Mouse (Mus musculus): ENCODE measurements around the gene Gm20388. TPM values are rescaled to one million over a fixed set of nuclear protein-coding genes. Genes with fewer than 3 reads are reported as not detected.
"Not testable (repeated sequence)": the region's sequence is repeated elsewhere in the genome, so short reads cannot be mapped to it uniquely, and the experiment has no call there.

Gm20388 gene
- polyA plus RNA-seq, 1 experiment, result 23.9 TPM

DNA sequence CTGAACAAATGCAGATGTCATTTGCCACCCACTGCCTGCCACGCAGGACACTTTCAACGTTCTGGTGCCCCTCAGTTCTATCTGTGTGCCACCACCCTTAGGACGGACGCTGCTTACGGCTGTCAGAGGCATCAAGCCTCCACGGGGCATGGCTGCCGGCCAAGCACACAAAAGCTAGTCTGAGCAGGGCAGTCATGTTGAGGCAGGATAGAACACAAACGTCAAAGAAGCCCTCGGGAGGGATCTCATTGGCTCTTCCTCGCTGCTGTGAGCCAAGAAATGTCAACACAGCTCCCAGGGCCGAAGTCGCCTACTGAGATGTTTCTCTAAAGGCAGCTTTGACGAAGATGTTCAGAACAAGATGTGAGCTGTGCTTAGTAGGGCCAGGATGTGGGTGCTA is 867.1 kb downstream of the Gm20388 start:
- H3K4me1 ChIP-seq (ENCODE audit: control insufficient read depth, insufficient read depth, low read length), result no peaks in the 10 kb centered on the region
- TF ChIP-seq POLR2A (IDR thresholded peaks at IDR 0.05; ENCODE audit: extremely low read depth, insufficient read depth, low read length) (no peak), CTCF (IDR thresholded peaks at IDR 0.05; ENCODE audit: extremely low read depth, insufficient read depth, low read length) (no peak)
- H3K4me3 ChIP-seq (ENCODE audit: insufficient read depth, low read length), result no peak overlapping the region
- H3K27ac ChIP-seq (ENCODE audit: insufficient read depth, low read length), result no peak overlapping the region

DNA sequence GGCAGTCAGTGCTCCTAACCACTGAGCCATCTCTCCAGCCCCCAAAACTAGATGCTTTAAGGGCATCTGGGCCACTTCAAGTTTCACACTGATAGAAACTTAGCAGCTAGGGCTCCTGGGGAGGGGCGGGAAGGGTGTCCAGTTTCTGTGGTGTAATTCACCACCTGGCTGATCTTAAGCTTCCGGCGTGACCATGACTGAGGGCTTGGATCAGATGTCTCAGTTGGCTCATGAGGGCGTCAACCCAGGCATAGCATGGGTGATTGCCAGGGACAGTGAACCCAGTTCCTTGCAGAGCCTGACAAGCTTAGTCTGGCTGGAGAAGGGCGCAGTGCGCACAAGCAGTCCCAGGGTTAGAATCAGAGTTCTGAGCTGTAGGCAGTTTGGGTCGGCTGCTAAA is 868.5 kb downstream of the Gm20388 start:
- Histone ChIP-seq H3K27ac (ENCODE audit: insufficient read depth, low read length) (no peak overlapping the region), H3K4me1 (ENCODE audit: control insufficient read depth, insufficient read depth, low read length) (no peaks in the 10 kb centered on the region), H3K4me3 (ENCODE audit: insufficient read depth, low read length) (no peak overlapping the region)
- TF ChIP-seq CTCF (IDR thresholded peaks at IDR 0.05; ENCODE audit: extremely low read depth, insufficient read depth, low read length) (no peak), POLR2A (IDR thresholded peaks at IDR 0.05; ENCODE audit: extremely low read depth, insufficient read depth, low read length) (no peak)

DNA sequence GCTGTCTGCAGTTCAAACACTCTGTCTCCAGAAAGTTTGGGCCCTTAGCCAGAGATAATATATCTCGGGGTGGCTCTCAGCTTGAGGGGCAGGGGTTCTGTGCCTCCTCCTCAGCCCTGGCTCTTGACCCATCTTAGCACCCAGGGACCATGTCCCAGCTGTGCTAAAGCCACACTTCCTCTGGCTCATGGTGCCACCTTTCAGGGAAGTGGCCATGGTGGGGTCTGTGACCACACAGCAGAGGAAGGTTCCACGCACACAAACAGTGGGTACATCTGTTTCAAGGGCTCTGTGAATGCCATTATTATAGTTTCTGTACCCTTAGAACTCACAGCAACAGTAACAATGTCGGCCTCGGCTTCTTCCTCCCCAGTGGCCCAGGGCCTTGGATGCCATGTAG is 873.1 kb downstream of the Gm20388 start:
- Histone ChIP-seq H3K27ac (ENCODE audit: insufficient read depth, low read length) (no peak overlapping the region), H3K4me1 (ENCODE audit: control insufficient read depth, insufficient read depth, low read length) (no peaks in the 10 kb centered on the region), H3K4me3 (ENCODE audit: insufficient read depth, low read length) (no peak overlapping the region)
- TF ChIP-seq CTCF (IDR thresholded peaks at IDR 0.05; ENCODE audit: extremely low read depth, insufficient read depth, low read length) (no peak), POLR2A (IDR thresholded peaks at IDR 0.05; ENCODE audit: extremely low read depth, insufficient read depth, low read length) (no peak)

DNA sequence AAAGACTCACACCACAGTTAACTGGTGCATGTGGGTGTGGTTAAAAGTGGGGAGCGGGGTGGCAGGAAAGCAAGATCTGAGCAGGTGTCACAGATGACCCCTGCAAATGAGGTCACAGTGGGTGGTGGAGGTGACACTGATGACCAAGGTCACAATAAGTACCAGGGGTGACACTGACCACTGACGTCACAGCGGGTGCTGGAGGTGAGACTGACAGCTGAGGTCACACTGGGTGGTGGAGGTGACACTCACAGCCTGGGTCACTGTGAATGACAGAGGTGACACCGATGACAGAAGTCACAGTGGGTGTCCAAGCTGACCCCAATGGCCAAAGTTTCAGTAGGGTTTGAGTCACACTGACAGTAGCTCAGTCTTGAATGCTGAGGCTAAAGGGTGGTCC is 876.1 kb downstream of the Gm20388 start:
- Histone ChIP-seq H3K4me3 (ENCODE audit: insufficient read depth, low read length) (no peak overlapping the region), H3K27ac (ENCODE audit: insufficient read depth, low read length) (no peak overlapping the region), H3K4me1 (ENCODE audit: control insufficient read depth, insufficient read depth, low read length) (no peaks in the 10 kb centered on the region)
- TF ChIP-seq CTCF (IDR thresholded peaks at IDR 0.05; ENCODE audit: extremely low read depth, insufficient read depth, low read length), result no peak
- TF ChIP-seq POLR2A (IDR thresholded peaks at IDR 0.05; ENCODE audit: extremely low read depth, insufficient read depth, low read length), result no peak

DNA sequence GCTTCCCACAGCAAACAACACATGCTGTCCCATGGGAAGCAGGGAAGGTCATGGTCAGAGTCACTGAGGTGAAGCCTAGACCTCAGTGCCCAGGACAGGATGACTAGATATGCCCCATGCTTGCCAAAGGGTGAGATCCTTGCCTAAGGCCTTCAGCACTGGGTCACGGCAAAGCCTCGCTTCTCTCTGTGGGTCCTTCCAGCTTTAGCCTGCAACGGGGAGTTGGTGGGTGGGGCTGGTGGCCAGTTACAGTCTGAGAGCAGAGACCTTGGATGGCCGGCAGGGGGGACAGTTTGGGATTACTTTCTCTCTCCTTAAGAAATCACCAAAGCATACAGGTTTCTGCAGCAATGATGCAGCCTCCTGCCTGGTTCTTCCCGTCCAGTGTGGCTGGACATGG is 877.0 kb downstream of the Gm20388 start:
- Histone ChIP-seq H3K4me3 (ENCODE audit: insufficient read depth, low read length) (no peak overlapping the region), H3K4me1 (ENCODE audit: control insufficient read depth, insufficient read depth, low read length) (no peaks in the 10 kb centered on the region), H3K27ac (ENCODE audit: insufficient read depth, low read length) (no peak overlapping the region)
- TF ChIP-seq CTCF (IDR thresholded peaks at IDR 0.05; ENCODE audit: extremely low read depth, insufficient read depth, low read length), result no peak
- no peak for TF ChIP-seq POLR2A (IDR thresholded peaks at IDR 0.05; ENCODE audit: extremely low read depth, insufficient read depth, low read length)

DNA sequence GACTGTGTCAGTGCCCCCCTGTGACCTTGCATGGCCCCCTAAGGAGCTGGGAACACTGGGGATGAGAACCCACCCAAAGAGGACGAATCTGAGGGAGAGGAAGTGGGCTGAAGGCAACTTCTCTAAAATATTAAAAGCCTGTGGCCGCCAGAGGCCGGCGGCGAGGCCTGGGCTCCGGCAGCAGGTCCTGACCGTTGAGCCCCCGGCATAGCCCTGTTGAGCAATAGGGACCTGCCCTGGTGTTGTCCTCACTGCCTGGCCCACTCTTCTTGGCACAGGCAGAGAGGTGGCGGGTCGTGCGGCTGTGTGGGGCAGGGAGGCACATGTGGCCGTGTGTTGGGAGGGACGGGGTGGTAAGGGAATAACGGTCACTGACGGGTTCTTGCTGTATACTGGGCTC is 882.1 kb downstream of the Gm20388 start:
- Histone ChIP-seq H3K27ac (ENCODE audit: insufficient read depth, low read length) (no peak overlapping the region), H3K4me3 (ENCODE audit: insufficient read depth, low read length) (no peak overlapping the region), H3K4me1 (ENCODE audit: control insufficient read depth, insufficient read depth, low read length) (no peaks in the 10 kb centered on the region)
- TF ChIP-seq POLR2A (IDR thresholded peaks at IDR 0.05; ENCODE audit: extremely low read depth, insufficient read depth, low read length) (no peak), CTCF (IDR thresholded peaks at IDR 0.05; ENCODE audit: extremely low read depth, insufficient read depth, low read length) (no peak)

DNA sequence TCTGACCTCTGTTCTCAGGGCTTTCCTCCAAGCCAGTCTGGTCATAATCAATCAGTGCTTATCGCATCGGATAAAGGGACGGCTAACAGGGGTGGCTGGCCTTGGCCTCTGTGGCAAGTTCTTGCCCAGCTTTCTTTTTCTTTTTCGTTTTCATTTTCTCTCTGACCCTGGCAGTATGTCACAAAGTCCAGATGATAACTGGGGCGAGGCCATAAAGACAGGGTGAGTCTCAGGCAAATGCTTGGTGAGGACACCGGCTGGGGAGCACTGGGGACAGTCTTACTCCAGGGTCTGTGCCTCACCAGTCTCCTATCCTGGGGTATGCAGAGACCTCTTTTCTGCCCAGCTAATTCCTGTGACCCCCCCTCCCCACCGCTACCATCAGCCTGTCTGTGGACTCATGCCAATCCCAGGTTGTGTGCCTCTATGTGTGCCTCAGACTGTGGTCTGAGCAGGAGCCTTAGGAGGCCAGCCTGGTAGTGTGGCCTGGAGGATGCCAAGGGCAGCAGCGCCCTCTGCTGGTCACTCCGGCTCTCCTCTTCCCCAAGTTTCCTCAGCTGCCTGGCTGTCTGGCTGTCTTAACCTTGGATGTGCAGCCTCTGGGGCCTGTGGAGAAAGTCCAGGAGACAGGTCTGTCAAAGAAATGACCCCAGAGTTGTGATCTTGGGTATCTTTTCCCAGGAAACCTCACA is 885.4 kb downstream of the Gm20388 start:
- no peak for TF ChIP-seq POLR2A (IDR thresholded peaks at IDR 0.05; ENCODE audit: extremely low read depth, insufficient read depth, low read length)
- TF ChIP-seq CTCF (IDR thresholded peaks at IDR 0.05; ENCODE audit: extremely low read depth, insufficient read depth, low read length), result peak; percentile 86
- no peak overlapping the region for H3K4me3 ChIP-seq (ENCODE audit: insufficient read depth, low read length)
- no peaks in the 10 kb centered on the region for H3K4me1 ChIP-seq (ENCODE audit: control insufficient read depth, insufficient read depth, low read length)
- no peak overlapping the region for H3K27ac ChIP-seq (ENCODE audit: insufficient read depth, low read length)

DNA sequence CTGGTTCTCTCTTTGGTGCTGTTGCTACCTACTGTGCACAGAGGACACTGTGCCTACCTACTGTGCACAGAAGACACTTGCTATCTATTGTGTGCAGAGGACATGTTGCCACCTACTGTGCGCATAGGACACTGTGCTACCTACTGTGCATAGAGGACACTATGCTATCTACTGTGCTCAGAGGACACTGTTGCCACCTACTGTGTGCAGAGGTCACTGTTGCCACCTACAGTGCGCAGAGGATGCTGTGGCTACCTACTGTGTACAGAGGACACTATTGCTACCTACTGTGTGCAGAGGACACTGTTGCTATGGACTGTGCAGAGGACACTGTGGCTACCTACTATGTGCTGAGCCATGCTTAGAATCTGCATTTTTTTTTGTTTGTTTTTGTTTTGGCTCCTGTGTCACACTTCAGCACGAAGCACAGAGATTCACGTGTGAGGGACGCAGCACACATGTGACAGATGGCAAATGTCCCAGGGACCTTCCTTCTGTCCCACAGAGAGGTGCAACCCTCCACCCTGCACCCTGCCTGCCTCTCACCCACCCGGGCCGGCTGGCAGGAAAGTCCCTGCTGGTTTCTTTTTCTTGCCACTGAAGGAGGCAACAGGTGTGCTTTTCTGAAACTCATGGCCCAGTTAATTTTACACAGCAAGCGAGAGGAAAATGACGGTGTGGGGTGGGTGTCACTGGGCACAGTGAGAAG is 886.5 kb downstream of the Gm20388 start:
- no peak overlapping the region for H3K27ac ChIP-seq (ENCODE audit: insufficient read depth, low read length)
- no peaks in the 10 kb centered on the region for H3K4me1 ChIP-seq (ENCODE audit: control insufficient read depth, insufficient read depth, low read length)
- TF ChIP-seq POLR2A (IDR thresholded peaks at IDR 0.05; ENCODE audit: extremely low read depth, insufficient read depth, low read length) (no peak), CTCF (IDR thresholded peaks at IDR 0.05; ENCODE audit: extremely low read depth, insufficient read depth, low read length) (no peak)
- H3K4me3 ChIP-seq (ENCODE audit: insufficient read depth, low read length), result no peak overlapping the region

DNA sequence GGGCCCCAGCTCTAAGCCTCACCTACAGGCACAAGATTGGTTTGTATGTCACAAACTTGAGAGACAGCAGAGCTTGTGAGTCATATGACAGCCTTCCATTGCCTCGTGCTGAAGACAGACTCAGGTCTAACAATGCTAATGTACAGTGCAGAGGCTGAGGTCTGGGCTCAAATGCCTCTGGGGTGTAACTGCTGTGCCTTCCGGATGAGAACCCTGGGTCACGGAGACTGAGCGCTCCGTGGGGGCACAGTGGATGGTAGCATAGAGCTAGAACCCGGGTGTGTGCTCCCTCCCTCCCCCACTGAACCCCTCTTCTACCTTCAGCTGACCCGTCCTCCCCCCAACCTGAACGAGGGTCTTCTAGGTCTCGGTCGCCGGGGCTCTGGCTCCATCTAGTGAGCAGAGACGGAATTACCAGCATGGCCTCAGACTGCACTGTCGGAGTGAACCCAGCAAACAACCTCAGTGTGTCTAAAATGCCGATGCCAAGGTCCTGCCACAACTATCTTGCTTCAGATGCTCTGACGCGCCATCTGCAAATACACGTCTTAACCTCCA is 889.7 kb downstream of the Gm20388 start:
- TF ChIP-seq POLR2A (IDR thresholded peaks at IDR 0.05; ENCODE audit: extremely low read depth, insufficient read depth, low read length) (no peak), CTCF (IDR thresholded peaks at IDR 0.05; ENCODE audit: extremely low read depth, insufficient read depth, low read length) (peak; percentile 81)
- Histone ChIP-seq H3K4me3 (ENCODE audit: insufficient read depth, low read length) (no peak overlapping the region), H3K4me1 (ENCODE audit: control insufficient read depth, insufficient read depth, low read length) (no peaks in the 10 kb centered on the region), H3K27ac (ENCODE audit: insufficient read depth, low read length) (no peak overlapping the region)

DNA sequence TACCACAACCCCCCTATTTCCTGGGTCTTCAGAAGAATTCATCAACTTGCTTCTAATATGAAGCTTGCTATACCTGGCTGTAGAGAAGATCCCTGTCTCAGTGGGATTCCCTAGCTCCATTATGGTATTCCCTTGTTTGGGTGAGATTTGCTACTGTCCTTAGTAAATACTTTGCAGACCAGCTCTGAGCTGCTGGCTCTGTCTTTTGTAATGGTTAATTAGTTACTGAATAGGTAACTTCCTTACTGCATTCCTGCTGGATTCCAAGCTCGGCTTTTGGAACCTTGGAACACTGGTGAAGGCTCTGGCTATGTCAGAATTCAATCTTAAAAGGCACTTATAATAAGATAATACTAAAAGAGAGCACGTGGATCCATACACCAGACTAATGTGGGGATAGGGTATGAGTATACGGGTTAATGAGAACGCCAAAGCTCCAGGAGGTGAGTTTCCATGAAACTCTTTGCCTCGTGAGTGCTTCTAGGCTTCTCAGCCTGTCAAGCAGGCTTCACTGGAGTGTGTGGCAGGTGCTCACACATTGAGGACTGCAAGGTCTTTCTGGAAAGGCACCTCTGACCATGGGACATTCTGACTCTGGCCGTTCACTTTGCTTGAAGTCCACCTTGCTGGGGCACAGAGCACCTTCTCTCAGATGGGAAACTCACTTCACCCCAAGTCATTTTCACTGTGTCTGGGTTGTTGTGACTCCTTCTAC is 893.2 kb downstream of the Gm20388 start:
- not testable (repeated sequence) for H3K4me1 ChIP-seq (ENCODE audit: control insufficient read depth, insufficient read depth, low read length); H3K27ac ChIP-seq (ENCODE audit: insufficient read depth, low read length); H3K4me3 ChIP-seq (ENCODE audit: insufficient read depth, low read length)

All from cortical plate, adult 2 months (tissue).